Mouse (Mus musculus): ENCODE measurements around the gene Pdilt.

DNA sequence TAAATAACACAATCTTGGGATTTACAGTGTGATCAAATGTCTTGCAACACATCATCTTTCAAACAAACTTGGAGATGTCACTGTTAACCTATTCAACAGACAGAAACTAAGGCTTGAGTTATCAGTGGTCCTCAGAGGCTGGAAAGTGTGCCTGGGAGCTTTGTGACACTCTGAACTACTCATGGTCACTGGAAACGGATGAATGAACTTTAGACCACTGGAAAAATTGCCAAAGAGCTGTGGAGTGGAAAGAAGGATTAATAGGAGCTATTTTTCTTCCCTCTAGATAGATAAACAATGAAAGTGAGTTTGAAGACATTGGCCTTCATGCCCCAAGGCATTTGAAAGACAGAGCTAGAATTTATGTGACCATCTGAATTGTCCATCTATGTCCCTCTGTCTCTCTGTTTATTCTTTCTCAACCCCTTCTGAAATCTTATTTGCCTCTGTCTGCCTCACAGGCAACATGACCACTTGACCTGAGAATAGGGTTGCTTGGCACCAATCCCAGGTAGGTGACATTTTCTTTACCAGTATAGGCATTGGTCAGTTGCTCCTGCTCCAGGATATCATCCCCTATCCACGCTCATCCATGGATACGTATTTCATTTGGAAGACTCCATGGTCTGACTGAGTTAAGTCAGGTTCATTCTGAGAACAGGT is 36.6 kb upstream of the Pdilt start:
- TF ChIP-seq POLR2A (IDR thresholded peaks at IDR 0.05; ENCODE audit: low read depth, low read length) (no peak), CTCF (IDR thresholded peaks at IDR 0.05; ENCODE audit: extremely low read depth, insufficient read depth, insufficient read length, insufficient replicate concordance) (no peak)

Data from spleen, adult 2 months (tissue).